Mouse (Mus musculus) heart, embryonic 13.5 days (tissue): Measurements from ENCODE around the gene Fahd1. TPM values are rescaled to one million over a fixed set of nuclear protein-coding genes. Genes with fewer than 3 reads are reported as not detected.

Source experiments
- ATAC-seq: fragments of 200-750 bp; cut with Nextera tagmentation; 2 replicates; pipeline ENCODE4 v1.8.0; 2017; ENCODE audit warnings: moderate TSS enrichment; ENCODE audit not compliant: insufficient number of reproducible peaks, low FRiP score, low TSS enrichment; ENCODE audit errors: extremely low read depth
- H3K27ac ChIP-seq: fragments of 300-500 bp; sonication (generic); replicated peaks from 2 replicates; pipeline ENCODE4 v1.5.1; 2015; ENCODE audit warnings: moderate library complexity, mild to moderate bottlenecking, inconsistent platforms
- H3K27me3 ChIP-seq: fragments of 300-500 bp; sonication (generic); replicated peaks from 2 replicates; pipeline ENCODE4 v1.6.1; 2015; ENCODE audit warnings: mild to moderate bottlenecking, inconsistent platforms
- H3K36me3 ChIP-seq: fragments of 300-500 bp; sonication (generic); 2 replicates; pipeline ENCODE4 v1.6.1; 2015; ENCODE audit warnings: mild to moderate bottlenecking, inconsistent platforms
- H3K4me1 ChIP-seq: fragments of 300-500 bp; sonication (generic); 2 replicates; pipeline ENCODE4 v1.6.1; 2015; ENCODE audit warnings: inconsistent platforms
- H3K4me2 ChIP-seq: fragments of 300-500 bp; sonication (generic); 2 replicates; pipeline ENCODE4 v1.6.1; 2015; ENCODE audit warnings: inconsistent platforms, mild to moderate bottlenecking, moderate library complexity
- H3K4me3 ChIP-seq: fragments of 300-500 bp; sonication (generic); 2 replicates; pipeline ENCODE4 v1.5.1; 2015; ENCODE audit warnings: moderate library complexity, mild to moderate bottlenecking, inconsistent platforms
- H3K9ac ChIP-seq: fragments of 300-500 bp; sonication (generic); 2 replicates; pipeline ENCODE4 v1.6.1; 2015; ENCODE audit warnings: inconsistent platforms, mild to moderate bottlenecking, moderate library complexity
- H3K9me3 ChIP-seq: fragments of 300-500 bp; sonication (generic); 2 replicates; pipeline ENCODE4 v1.6.1; 2016; ENCODE audit warnings: inconsistent platforms
- WGBS: fragments of 180-500 bp; shearing (Covaris S2); methylation state at CpG from one replicate; pipeline ENCODE4 v1.1.7; 2015; ENCODE audit warnings: mixed read lengths; 5-methylcytosine and 5-hydroxymethylcytosine counted together
- polyA plus RNA-seq: library from polyadenylated mRNA; unstranded; fragments of >200 nt; fragmentation: Nextera tagmentation; extraction: Ambion mirVana; gene quantifications from 2 replicates; pipeline ENCODE4 v1.2.1, GENCODE M21; 2015

The Fahd1 gene
- polyA plus RNA-seq, 1 experiment from 2014 or later = 36.9 TPM

- ATAC-seq = no peak
- 80% methylated on average over 2 of the region's 2 CpGs for WGBS
- peaks cover 67% of the 10 kb centered on the region for H3K36me3 ChIP-seq
- no peaks in the 10 kb centered on the region for H3K27me3 ChIP-seq
- no peak overlapping the region for H3K9ac ChIP-seq
- 0 out of 2 replicates have a peak overlapping the region, but pooled peaks have one; percentile 87 for H3K4me3 ChIP-seq
- no peak overlapping the region for H3K4me2 ChIP-seq
- no peak overlapping the region for H3K27ac ChIP-seq
- H3K4me1 ChIP-seq = peaks cover 40% of the 10 kb centered on the region
- no peaks in the 10 kb centered on the region for H3K9me3 ChIP-seq
These were observed 43.1 kb upstream of the Fahd1 start for GRCm38 (mm10) chr17:24893276-24893675.

- 91% methylated on average over 12 of the region's 12 CpGs for WGBS
- H3K27me3 ChIP-seq = no peaks in the 10 kb centered on the region
- no peak overlapping the region for H3K4me2 ChIP-seq
- no peak overlapping the region for H3K4me3 ChIP-seq
- no peak overlapping the region for H3K27ac ChIP-seq
- no peaks in the 10 kb centered on the region for H3K9me3 ChIP-seq
- no peak overlapping the region for H3K9ac ChIP-seq
- H3K36me3 ChIP-seq = peaks cover 63% of the 10 kb centered on the region
- H3K4me1 ChIP-seq = peaks cover 41% of the 10 kb centered on the region
- no peak for ATAC-seq
These were observed 42.6 kb upstream of the Fahd1 start for GRCm38 (mm10) chr17:24892785-24893184.

- no peak overlapping the region for H3K27ac ChIP-seq
- peaks cover 52% of the 10 kb centered on the region for H3K36me3 ChIP-seq
- no peaks in the 10 kb centered on the region for H3K9me3 ChIP-seq
- no peak for ATAC-seq
- 86% methylated on average over 13 of the region's 13 CpGs for WGBS
- no peak overlapping the region for H3K4me3 ChIP-seq
- no peak overlapping the region for H3K9ac ChIP-seq
- H3K4me2 ChIP-seq = no peak overlapping the region
- peaks cover 37% of the 10 kb centered on the region for H3K4me1 ChIP-seq
- no peaks in the 10 kb centered on the region for H3K27me3 ChIP-seq
These were observed 41.2 kb upstream of the Fahd1 start for GRCm38 (mm10) chr17:24891321-24891720.

- H3K9ac ChIP-seq = no peak overlapping the region
- H3K27ac ChIP-seq = no peak overlapping the region
- H3K4me3 ChIP-seq = no peak overlapping the region
- WGBS = 82% methylated on average over 19 of the region's 19 CpGs
- H3K36me3 ChIP-seq = peaks cover 52% of the 10 kb centered on the region
- peaks cover 33% of the 10 kb centered on the region for H3K4me1 ChIP-seq
- no peaks in the 10 kb centered on the region for H3K9me3 ChIP-seq
- no peaks in the 10 kb centered on the region for H3K27me3 ChIP-seq
- ATAC-seq = no peak
- no peak overlapping the region for H3K4me2 ChIP-seq
These were observed 40.3 kb upstream of the Fahd1 start for GRCm38 (mm10) chr17:24890151-24891092.

GRCm38 (mm10) chr17:24888862-24889261 is 38.7 kb upstream of the Fahd1 start:
- Histone ChIP-seq H3K4me2 (no peak overlapping the region), H3K27ac (no peak overlapping the region), H3K4me1 (peaks cover 31% of the 10 kb centered on the region), H3K27me3 (no peaks in the 10 kb centered on the region), H3K4me3 (no peak overlapping the region), H3K36me3 (peaks cover 64% of the 10 kb centered on the region), H3K9me3 (no peaks in the 10 kb centered on the region), H3K9ac (no peak overlapping the region)
- WGBS = 87% methylated on average over 3 of the region's 3 CpGs
- no peak for ATAC-seq

- Histone ChIP-seq H3K4me1 (peaks cover 26% of the 10 kb centered on the region), H3K4me2 (peak overlapping the region; percentile 97), H3K9ac (peak overlapping the region; percentile 89), H3K27me3 (no peaks in the 10 kb centered on the region), H3K36me3 (peaks cover 64% of the 10 kb centered on the region), H3K4me3 (peak overlapping the region; percentile 76), H3K27ac (peak overlapping the region; percentile 77), H3K9me3 (no peaks in the 10 kb centered on the region)
- 57% methylated on average over 18 of the region's 18 CpGs for WGBS
- ATAC-seq = no peak
These were observed 37.3 kb upstream of the Fahd1 start for GRCm38 (mm10) chr17:24887291-24888080.

GRCm38 (mm10) chr17:24886932-24887271 is 36.7 kb upstream of the Fahd1 start:
- Histone ChIP-seq H3K36me3 (peaks cover 62% of the 10 kb centered on the region), H3K9me3 (no peaks in the 10 kb centered on the region), H3K4me3 (peak overlapping the region; percentile 76), H3K4me1 (peaks cover 28% of the 10 kb centered on the region), H3K9ac (peak overlapping the region; percentile 89), H3K27me3 (no peaks in the 10 kb centered on the region), H3K4me2 (peak overlapping the region; percentile 97), H3K27ac (peak overlapping the region; percentile 77)
- WGBS = under 1% methylated on average over 18 of the region's 18 CpGs
- no peak for ATAC-seq

- under 1% methylated on average over 69 of the region's 69 CpGs for WGBS
- peak within 1 kb of the TSS; percentile 89 for H3K9ac ChIP-seq
- H3K36me3 ChIP-seq = peaks cover 56% of the 10 kb centered on the region
- peaks cover 30% of the 10 kb centered on the region for H3K4me1 ChIP-seq
- peak within 1 kb of the TSS; percentile 76 for H3K4me3 ChIP-seq
- H3K27ac ChIP-seq = peak within 1 kb of the TSS; percentile 77
- no peaks in the 10 kb centered on the region for H3K9me3 ChIP-seq
- ATAC-seq = peak; percentile 94
- H3K27me3 ChIP-seq = no peaks in the 10 kb centered on the region
- peak within 1 kb of the TSS; percentile 98 for H3K4me2 ChIP-seq
These were observed 36.2 kb upstream of the Fahd1 start, which contains the start of the genes Nubp2 and Spsb3 for GRCm38 (mm10) chr17:24886134-24886931. Gene Nubp2, minus strand, starts transcription at chr17:24886349. Gene Spsb3, plus strand, starts transcription at chr17:24886643.

- H3K36me3 ChIP-seq = peaks cover 48% of the 10 kb centered on the region
- H3K9ac ChIP-seq = peak overlapping the region; percentile 81
- ATAC-seq = no peak
- no peaks in the 10 kb centered on the region for H3K27me3 ChIP-seq
- peak overlapping the region; percentile 98 for H3K4me2 ChIP-seq
- H3K9me3 ChIP-seq = no peaks in the 10 kb centered on the region
- peaks cover 30% of the 10 kb centered on the region for H3K4me1 ChIP-seq
- H3K27ac ChIP-seq = no peak overlapping the region
- WGBS = 23% methylated on average over 22 of the region's 22 CpGs
- peak overlapping the region; percentile 76 for H3K4me3 ChIP-seq
These were observed 35.4 kb upstream of the Fahd1 start for GRCm38 (mm10) chr17:24885356-24886133.

- no peaks in the 10 kb centered on the region for H3K9me3 ChIP-seq
- H3K27me3 ChIP-seq = no peaks in the 10 kb centered on the region
- peaks cover 37% of the 10 kb centered on the region for H3K36me3 ChIP-seq
- H3K9ac ChIP-seq = no peak overlapping the region
- H3K4me3 ChIP-seq = no peak overlapping the region
- H3K27ac ChIP-seq = no peak overlapping the region
- no peak for ATAC-seq
- 70% methylated on average over 6 of the region's 6 CpGs for WGBS
- peaks cover 30% of the 10 kb centered on the region for H3K4me1 ChIP-seq
- H3K4me2 ChIP-seq = no peak overlapping the region
These were observed 34.2 kb upstream of the Fahd1 start for GRCm38 (mm10) chr17:24884391-24884790.
